Mouse (Mus musculus): ENCODE data around the gene Lars2.
"Not testable (repeated sequence)": the region's sequence is repeated elsewhere in the genome, so short reads cannot be mapped to it uniquely, and the experiment has no call there.

The Lars2 gene

DNA sequence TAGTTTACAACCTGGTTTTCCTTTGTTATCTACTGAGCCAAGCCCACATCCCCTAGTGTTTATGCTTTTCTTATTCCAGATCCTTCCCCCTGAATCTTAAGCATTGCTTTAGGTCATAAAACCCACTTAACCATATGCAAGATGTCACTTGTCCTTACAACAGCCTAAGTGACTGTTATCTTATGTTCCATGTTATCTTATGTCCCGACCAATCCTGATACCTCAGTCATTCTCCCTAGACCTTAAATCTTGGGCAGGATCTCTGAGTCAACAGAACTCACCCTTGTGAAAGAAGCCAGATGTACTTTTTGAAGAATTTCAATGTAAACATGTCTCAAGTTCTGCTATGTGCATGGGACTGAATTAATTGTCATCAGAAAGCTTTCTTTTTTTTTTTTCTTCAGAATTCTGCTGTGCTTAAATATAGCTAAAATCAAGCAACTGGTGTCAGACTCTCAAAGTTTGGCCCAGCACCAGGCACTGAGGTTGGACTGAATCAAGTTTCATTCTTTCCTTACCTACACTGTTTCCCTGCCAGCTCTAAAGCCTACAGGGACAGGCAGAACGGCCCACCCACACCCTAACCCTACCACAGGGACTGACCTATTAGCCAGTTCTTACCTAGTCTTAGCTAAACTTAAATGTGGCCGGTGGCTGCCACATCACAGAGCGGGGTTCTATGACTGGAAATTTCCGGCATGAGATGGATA is 24.6 kb downstream of the Lars2 start:
- in situ Hi-C loops (cut with MboI): no loop called here

GRCm38 (mm10) chr9:123394856-123395255 is 28.1 kb downstream of the Lars2 start:
- in situ Hi-C loops (cut with MboI): no loop called here

- in situ Hi-C loops (cut with MboI): no loop called here
Measured at GRCm38 (mm10) chr9:123397701-123398100, 31.0 kb downstream of the Lars2 start.

GRCm38 (mm10) chr9:123402215-123402614 is 35.5 kb downstream of the Lars2 start:
- in situ Hi-C loops (cut with MboI): no loop called here

GRCm38 (mm10) chr9:123403031-123403430 is 36.3 kb downstream of the Lars2 start:
- in situ Hi-C loops (cut with MboI): no loop called here

DNA sequence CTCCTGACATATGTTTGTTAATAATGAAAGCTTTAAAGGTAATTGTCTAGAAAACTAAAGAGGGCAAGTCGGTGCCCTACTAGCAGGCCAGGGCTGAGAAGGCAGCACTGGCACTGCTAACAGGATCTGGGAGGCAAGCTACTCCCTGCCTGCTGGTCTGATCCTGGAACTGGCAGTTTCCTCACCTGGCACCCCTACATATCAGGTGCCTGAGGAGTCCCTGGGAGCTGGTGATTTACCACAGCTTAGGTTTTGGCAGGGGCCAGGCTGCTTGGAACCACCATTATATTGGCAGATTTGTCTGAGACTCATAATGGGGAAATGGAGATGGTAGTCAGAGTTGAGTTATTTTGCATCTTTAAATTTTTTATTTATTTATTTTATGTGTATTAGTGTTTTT is 38.5 kb downstream of the Lars2 start:
- in situ Hi-C loops (cut with MboI): no loop called here

GRCm38 (mm10) chr9:123408771-123409170 is 42.0 kb downstream of the Lars2 start:
- in situ Hi-C loops (cut with MboI): no loop called here

GRCm38 (mm10) chr9:123429863-123430262 is 63.1 kb downstream of the Lars2 start:
- in situ Hi-C loops (cut with MboI): no loop called here

DNA sequence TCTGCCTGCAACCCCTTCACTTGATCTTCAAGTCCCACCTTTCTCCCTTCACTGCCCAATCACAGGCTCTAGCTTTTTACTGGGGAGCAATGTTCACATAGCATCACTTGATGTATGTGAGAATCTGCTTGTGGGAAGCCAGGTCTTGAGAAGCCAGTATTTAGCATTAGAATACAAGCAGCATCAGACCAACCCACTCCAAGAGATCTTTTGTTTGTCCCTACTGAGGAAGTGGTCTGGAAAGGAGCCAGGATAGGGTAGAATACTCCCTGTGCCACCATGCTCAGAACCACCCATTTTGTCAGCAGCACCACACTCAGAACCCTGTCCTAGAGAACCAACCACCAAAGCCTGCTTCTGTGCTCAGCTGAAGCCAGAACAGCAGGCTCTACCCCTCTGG is 64.2 kb downstream of the Lars2 start:
- in situ Hi-C loops (cut with MboI): no loop called here

DNA sequence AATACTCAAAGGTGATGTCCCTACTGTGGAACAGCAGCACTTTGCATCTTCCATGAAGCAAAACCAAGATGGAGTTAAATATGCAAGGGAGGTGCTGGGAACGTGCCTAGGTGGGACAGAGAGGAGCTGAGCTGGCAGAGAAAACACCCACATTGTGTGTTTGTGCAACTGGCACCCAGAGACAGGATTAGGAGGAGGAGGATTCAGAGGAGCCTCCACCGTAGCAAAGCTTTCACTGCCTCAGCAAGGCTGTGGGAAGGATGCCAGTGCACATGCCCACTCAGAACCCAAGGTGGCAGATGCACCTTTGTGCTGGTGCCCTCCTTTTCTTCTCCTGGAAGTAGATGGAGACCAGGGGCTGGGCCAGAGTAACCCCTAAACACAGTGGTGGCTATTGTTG is 71.5 kb downstream of the Lars2 start:
- in situ Hi-C loops (cut with MboI): no loop called here

- in situ Hi-C loops (cut with MboI): no loop called here
Measured at GRCm38 (mm10) chr9:123440230-123441058, 73.7 kb downstream of the Lars2 start.

DNA sequence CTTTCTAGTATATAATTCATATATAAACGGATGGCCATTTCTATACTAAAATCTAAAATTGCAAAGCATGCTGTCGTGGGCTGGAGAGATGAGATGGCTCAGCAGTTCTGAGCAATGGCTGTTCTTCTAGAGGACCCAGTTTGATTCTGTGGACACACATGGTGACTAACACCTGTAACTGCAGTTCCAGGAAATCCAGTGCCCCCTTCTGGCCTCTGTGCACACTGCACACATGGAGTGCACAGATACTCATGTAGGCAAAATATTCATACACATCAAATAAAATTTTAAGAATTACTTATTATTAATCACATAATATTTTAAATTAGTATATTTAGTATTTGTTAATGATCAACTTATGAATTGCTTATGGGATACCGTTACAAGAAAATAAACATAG is 80.4 kb downstream of the Lars2 start:
- in situ Hi-C loops (cut with MboI): not testable (repeated sequence)

DNA sequence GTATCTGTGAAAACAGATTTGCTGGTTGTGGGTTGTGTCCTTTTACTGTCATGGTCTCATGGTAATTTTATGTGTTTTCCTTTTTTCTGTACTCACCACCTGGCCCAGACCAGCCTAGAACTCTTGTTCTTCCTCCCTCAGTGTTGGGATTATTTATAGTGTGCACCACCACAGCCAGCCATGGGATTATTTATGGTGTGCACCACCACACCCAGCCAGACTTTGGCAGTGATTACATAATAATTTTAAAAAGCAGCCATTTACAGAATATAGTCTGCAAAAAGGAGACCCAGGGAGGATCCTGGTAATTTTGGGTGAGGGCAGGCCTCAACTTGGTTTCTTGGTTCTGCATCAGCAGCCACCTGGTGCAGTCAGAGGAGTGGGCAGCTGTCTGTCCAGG is 81.9 kb downstream of the Lars2 start:
- in situ Hi-C loops (cut with MboI): no loop called here

- in situ Hi-C loops (cut with MboI): no loop called here
Measured at GRCm38 (mm10) chr9:123450174-123450573, 83.4 kb downstream of the Lars2 start.

- in situ Hi-C loops (cut with MboI): no loop called here
Measured at GRCm38 (mm10) chr9:123451772-123452171, 85.0 kb downstream of the Lars2 start.

DNA sequence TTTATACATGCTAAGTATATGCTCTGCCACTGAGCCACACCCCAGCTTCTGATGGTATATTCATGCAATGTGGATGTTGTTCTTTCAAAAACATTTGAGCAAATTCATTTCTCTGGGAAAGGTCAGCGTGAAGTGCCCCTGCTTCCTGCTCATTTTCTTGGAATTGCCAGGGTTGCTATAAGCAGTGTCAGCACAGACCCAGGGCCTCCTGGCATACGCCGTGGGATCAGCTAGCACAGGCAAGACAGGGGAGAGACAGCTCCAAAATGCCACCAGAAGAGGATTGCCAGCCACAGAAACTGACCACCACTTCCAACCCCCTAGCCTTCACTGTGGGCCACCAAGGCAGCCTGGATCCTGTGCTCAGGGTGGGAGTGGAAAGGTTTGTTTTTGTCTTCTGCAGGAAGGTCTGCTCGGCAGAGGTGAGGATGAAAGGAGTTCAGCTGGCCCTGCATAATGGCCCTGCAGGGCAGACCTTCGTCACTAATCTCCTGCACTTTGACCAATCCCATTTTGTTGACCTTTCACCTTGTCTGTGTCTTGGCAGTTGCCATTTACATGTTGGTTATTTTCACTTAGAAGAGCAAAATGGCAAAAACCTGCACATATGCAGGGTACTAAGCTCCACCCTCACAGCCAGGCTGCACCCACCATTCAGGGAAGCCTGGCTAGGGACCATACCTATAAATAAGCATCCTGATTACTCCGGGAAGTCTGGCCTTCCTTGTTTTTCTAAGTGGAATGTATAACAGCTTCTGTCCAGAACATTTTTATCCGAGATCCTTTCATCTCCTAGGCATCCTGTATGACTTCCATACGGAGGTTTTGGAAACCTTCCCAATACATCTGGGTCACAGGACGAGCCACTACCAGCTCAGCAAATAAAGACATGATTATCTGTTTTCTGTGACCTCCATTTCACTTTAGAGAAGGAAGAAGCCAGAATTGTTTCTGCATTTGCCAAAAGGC is 90.2 kb downstream of the Lars2 start:
- in situ Hi-C loops (cut with MboI): no loop called here

GRCm38 (mm10) chr9:123457603-123458002 is 90.9 kb downstream of the Lars2 start:
- in situ Hi-C loops (cut with MboI): no loop called here

GRCm38 (mm10) chr9:123467141-123467620 is 100.5 kb downstream of the Lars2 start:
- in situ Hi-C loops (cut with MboI): no loop called here

- in situ Hi-C loops (cut with MboI): no loop called here
Measured at GRCm38 (mm10) chr9:123468406-123469085, 101.8 kb downstream of the Lars2 start.

DNA sequence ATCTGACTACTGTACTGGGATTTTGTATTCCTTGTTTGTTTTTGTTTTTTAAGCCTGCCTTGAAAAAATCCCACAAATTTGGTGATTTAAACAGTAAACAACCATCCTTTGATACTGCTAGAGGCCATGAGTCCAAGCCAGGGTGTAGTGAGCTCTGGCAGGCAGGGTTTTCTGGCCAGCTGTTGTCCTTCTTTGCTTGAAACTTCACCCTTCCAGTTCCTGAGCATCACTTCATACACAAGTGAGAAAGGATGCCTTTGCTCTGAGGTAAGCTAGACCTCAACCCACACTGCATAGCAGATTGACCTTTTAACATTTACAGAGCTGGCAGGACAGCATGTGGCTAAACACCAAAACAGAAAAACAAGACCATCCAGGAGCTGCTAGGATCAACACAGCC is 102.4 kb downstream of the Lars2 start:
- in situ Hi-C loops (cut with MboI): no loop called here

DNA sequence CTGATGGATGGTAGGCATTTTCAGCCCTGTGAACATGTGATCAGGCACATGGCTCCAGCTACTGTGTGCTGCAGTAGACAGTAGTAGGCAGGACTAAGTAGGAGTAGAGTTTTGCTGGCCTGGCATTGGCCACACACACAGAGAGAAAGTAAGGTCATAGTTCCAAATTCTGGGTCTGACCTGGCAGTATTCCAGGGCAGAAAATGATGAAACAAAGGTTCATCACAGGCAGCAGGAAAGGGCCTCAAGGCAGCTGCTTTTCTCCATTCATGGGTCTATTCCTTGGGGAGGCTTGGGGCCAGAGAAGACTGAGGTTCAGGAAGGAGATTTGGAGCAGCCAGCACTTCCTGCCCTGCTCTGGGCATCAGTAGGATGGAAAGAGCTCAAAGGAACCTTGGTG is 106.7 kb downstream of the Lars2 start:
- in situ Hi-C loops (cut with MboI): no loop called here
